Mouse (Mus musculus): ENCODE measurements around the gene Raly. TPM values are rescaled to one million over a fixed set of nuclear protein-coding genes. Genes with fewer than 3 reads are reported as not detected.

Raly gene
- polyA plus RNA-seq, 1 experiment from 2014 or later: 66.8 TPM

DNA sequence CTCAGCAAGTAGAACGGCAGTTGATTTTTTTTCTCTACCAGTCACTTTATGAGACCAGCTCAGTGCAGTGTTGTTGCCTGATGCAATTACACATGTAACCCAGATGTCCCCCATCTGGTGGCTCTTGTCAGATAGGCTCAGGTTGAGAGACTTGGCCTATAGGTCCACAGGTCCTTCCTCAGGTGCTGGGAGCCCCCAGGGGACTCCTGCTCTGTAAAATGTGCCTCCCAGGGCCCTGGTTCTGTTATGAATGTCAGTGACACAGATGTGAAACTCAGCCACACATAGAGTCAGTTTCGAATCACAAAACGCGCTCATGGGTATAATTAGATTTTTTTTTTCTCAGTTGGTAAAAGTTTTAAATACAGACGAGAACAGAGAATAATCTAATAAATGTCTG lies 33.2 kb upstream of the Raly start:
- H3K9me3 ChIP-seq (ENCODE audit: control insufficient read depth, low read length): no peaks in the 10 kb centered on the region
- H3K36me3 ChIP-seq (ENCODE audit: control insufficient read depth, insufficient read depth, low read length): no peaks in the 10 kb centered on the region
- no peak overlapping the region for H3K27ac ChIP-seq (ENCODE audit: low read depth, low read length)
- H3K4me3 ChIP-seq (ENCODE audit: low read depth, low read length): no peak overlapping the region
- no peak for DNase-seq (ENCODE audit: low spot score, missing footprints)
- no peak overlapping the region for H3K9ac ChIP-seq (ENCODE audit: low read length)
- no peak overlapping the region for H3K4me2 ChIP-seq
- WGBS: 93% methylated on average over 5 of the region's 5 CpGs
- ATAC-seq (ENCODE audit: low FRiP score): no peak
- no peaks in the 10 kb centered on the region for H3K4me1 ChIP-seq (ENCODE audit: control insufficient read depth, insufficient read depth, low read length)
- no peaks in the 10 kb centered on the region for H3K27me3 ChIP-seq (ENCODE audit: control insufficient read depth, insufficient read depth, low read length)

DNA sequence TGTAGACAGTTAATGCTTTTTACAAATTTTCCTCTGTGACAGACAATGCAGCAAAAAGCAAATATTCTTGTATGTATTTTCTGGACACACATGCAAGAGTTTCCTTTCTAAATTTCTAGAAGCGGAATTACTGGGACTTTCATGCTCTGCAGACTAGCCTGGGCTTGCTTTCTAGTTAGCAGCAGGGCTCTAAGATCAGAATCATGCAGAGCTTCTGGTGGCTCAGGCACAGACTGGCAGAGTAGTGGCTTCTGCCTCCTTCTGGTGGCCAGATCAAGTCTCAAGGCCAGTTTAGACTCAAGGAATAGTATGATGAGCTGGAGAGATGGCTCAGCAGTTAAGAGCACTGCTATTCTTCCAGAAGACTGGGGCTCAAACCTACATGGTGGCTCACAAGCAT lies 32.4 kb upstream of the Raly start:
- H3K9ac ChIP-seq (ENCODE audit: low read length): no peak overlapping the region
- H3K27ac ChIP-seq (ENCODE audit: low read depth, low read length): no peak overlapping the region
- 88% methylated on average over 1 of the region's 1 CpGs for WGBS
- no peaks in the 10 kb centered on the region for H3K9me3 ChIP-seq (ENCODE audit: control insufficient read depth, low read length)
- H3K4me2 ChIP-seq: no peak overlapping the region
- H3K36me3 ChIP-seq (ENCODE audit: control insufficient read depth, insufficient read depth, low read length): no peaks in the 10 kb centered on the region
- no peak for DNase-seq (ENCODE audit: low spot score, missing footprints)
- H3K27me3 ChIP-seq (ENCODE audit: control insufficient read depth, insufficient read depth, low read length): no peaks in the 10 kb centered on the region
- no peaks in the 10 kb centered on the region for H3K4me1 ChIP-seq (ENCODE audit: control insufficient read depth, insufficient read depth, low read length)
- ATAC-seq (ENCODE audit: low FRiP score): no peak
- no peak overlapping the region for H3K4me3 ChIP-seq (ENCODE audit: low read depth, low read length)

DNA sequence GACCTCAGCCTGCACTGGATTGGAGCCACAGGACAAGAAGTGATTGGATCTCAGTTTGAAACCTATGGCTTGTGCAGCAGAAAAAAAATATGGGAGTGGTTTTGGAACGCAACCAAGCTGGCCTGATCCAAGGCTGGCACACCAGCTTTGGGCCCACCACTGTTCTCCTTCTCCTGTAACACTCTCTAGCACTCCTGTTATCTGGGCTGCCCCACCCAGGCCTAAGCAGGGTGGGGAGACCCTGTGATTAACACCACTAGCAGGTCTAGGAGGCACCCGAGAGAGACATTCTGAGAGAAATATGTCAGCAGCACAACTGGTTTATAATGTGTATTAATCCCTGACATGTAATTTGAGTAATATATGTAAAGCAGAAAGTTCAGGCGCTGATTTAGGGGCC lies 27.7 kb upstream of the Raly start:
- 90% methylated on average over 3 of the region's 3 CpGs for WGBS
- H3K9ac ChIP-seq (ENCODE audit: low read length): no peak overlapping the region
- H3K36me3 ChIP-seq (ENCODE audit: control insufficient read depth, insufficient read depth, low read length): no peaks in the 10 kb centered on the region
- H3K4me2 ChIP-seq: no peak overlapping the region
- H3K4me3 ChIP-seq (ENCODE audit: low read depth, low read length): no peak overlapping the region
- H3K27ac ChIP-seq (ENCODE audit: low read depth, low read length): no peak overlapping the region
- ATAC-seq (ENCODE audit: low FRiP score) (no peak), DNase-seq (ENCODE audit: low spot score, missing footprints) (no peak)
- H3K9me3 ChIP-seq (ENCODE audit: control insufficient read depth, low read length): no peaks in the 10 kb centered on the region
- no peaks in the 10 kb centered on the region for H3K27me3 ChIP-seq (ENCODE audit: control insufficient read depth, insufficient read depth, low read length)
- H3K4me1 ChIP-seq (ENCODE audit: control insufficient read depth, insufficient read depth, low read length): no peaks in the 10 kb centered on the region

DNA sequence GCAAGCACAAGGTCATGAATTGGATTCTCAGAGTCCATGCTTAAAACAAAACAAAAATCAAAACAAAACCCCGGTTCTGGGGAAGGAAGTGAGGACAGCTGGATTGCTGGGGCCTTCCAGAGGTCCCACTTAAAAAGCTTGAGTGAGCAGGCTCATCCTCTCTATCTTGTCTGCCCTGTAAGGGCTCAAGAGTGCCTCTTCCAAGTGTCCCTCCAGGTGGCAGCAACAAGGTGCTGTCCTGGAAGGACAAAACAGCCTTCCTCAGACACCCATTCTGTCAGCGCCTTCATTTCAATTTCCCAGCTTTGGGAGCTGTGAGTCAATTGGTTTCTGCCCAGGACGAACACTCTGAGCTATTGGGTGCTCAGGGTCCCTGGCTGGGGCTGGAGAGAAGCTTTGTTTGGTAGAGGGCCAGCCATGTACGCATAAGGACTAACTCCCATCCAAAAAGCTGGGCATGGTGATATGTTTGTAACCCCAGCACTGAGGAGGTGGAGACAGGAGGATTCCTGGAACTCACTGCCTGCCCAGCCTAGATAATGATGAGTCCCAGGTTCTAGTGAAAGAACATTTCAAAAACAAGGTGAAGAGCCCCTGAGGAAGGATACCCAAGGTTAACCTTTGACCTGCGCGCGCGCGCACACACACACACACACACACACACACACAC lies 25.9 kb upstream of the Raly start:
- ATAC-seq (ENCODE audit: low FRiP score): no peak
- WGBS: 81% methylated on average over 9 of the region's 9 CpGs
- H3K27ac ChIP-seq (ENCODE audit: low read depth, low read length): no peak overlapping the region

DNA sequence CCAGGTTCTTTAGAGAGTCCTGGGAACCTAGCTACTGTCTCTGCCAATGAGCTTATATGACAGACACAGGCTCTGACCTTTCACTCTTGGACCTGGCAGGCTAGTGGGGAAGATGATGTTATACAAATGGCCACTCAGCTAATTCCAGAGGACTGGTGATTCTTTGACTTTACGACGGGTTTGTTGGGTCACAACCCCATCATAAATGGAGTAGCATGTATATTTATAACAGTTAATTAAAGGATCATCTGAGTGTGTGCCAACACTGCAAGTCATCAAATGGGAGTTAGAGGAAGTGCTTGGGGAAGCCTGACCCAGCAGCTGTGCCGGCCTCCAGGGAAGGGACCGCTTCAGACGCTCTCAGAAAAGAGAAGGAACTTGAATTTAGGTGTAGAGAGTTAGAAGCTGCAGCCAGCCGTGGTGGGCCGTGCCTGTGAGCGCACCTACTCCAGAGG lies 25.3 kb upstream of the Raly start:
- no peaks in the 10 kb centered on the region for H3K36me3 ChIP-seq (ENCODE audit: control insufficient read depth, insufficient read depth, low read length)
- H3K9ac ChIP-seq (ENCODE audit: low read length): no peak overlapping the region
- ATAC-seq (ENCODE audit: low FRiP score) (no peak), DNase-seq (ENCODE audit: low spot score, missing footprints) (no peak)
- 79% methylated on average over 8 of the region's 8 CpGs for WGBS
- H3K4me1 ChIP-seq (ENCODE audit: control insufficient read depth, insufficient read depth, low read length): no peaks in the 10 kb centered on the region
- H3K4me3 ChIP-seq (ENCODE audit: low read depth, low read length): no peak overlapping the region
- H3K27ac ChIP-seq (ENCODE audit: low read depth, low read length): no peak overlapping the region
- H3K9me3 ChIP-seq (ENCODE audit: control insufficient read depth, low read length): no peaks in the 10 kb centered on the region
- no peaks in the 10 kb centered on the region for H3K27me3 ChIP-seq (ENCODE audit: control insufficient read depth, insufficient read depth, low read length)
- no peak overlapping the region for H3K4me2 ChIP-seq

More for the DNA sequence above, 25.9 kb upstream of the Raly start:
- no peaks in the 10 kb centered on the region for H3K27me3 ChIP-seq (ENCODE audit: control insufficient read depth, insufficient read depth, low read length)
- no peak for DNase-seq (ENCODE audit: low spot score, missing footprints)
- H3K36me3 ChIP-seq (ENCODE audit: control insufficient read depth, insufficient read depth, low read length): no peaks in the 10 kb centered on the region
- no peak overlapping the region for H3K4me2 ChIP-seq
- H3K9me3 ChIP-seq (ENCODE audit: control insufficient read depth, low read length): no peaks in the 10 kb centered on the region
- H3K4me3 ChIP-seq (ENCODE audit: low read depth, low read length): no peak overlapping the region
- H3K4me1 ChIP-seq (ENCODE audit: control insufficient read depth, insufficient read depth, low read length): no peaks in the 10 kb centered on the region
- no peak overlapping the region for H3K9ac ChIP-seq (ENCODE audit: low read length)

DNA sequence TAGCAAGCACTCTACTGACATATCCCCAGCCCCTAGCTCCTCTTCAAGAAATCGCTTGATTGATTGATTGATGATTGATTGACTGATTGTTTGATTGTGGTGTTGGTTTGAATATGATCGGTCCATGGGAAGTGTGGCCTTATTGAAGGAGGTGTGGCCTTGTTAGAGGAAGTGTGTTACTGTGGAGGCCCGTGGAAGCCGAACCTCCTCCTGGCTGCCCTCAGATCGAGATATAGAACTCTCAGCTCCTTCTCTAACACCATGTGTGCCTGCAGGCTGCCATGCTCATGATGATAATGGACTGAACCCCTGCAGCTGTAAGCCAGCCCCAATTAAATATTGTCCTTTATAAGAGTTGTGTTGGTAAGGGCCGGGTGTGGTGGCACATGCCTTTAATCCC lies 23.8 kb upstream of the Raly start:
- 85% methylated on average over 6 of the region's 6 CpGs for WGBS
- ATAC-seq (ENCODE audit: low FRiP score): no peak

DNA sequence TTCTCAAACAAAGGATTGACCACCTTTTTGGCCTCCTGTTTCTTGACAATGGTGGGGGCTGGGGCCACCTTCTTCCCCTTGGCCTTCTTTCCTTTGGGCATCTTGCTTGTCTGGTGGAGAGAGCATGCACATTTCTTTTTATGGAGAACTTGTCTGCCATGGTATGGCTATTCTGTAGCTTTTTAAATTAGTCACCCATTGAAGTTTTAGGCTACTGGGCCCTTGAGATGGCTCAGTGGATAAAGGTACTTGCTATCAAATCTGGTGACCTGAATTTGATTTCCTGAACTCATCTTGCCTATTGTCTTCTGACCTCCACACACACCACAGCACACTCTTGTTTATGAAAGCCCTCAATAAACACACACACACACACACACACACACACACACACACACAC lies 21.0 kb upstream of the Raly start, which contains the start of gene Gm14214:
Gene Gm14214, minus strand, starts transcription at position 101 of the 400 bp plus-strand sequence.
- no peak within 1 kb of the TSS for H3K9ac ChIP-seq (ENCODE audit: low read length)
- H3K27ac ChIP-seq (ENCODE audit: low read depth, low read length): no peak within 1 kb of the TSS
- H3K27me3 ChIP-seq (ENCODE audit: control insufficient read depth, insufficient read depth, low read length): no peaks in the 10 kb centered on the region
- DNase-seq (ENCODE audit: low spot score, missing footprints) (no peak), ATAC-seq (ENCODE audit: low FRiP score) (no peak)
- no peak within 1 kb of the TSS for H3K4me2 ChIP-seq
- no peak within 1 kb of the TSS for H3K4me3 ChIP-seq (ENCODE audit: low read depth, low read length)
- H3K9me3 ChIP-seq (ENCODE audit: control insufficient read depth, low read length): no peaks in the 10 kb centered on the region
- no peaks in the 10 kb centered on the region for H3K4me1 ChIP-seq (ENCODE audit: control insufficient read depth, insufficient read depth, low read length)
- no peaks in the 10 kb centered on the region for H3K36me3 ChIP-seq (ENCODE audit: control insufficient read depth, insufficient read depth, low read length)

More for the DNA sequence above, 23.8 kb upstream of the Raly start:
- Histone ChIP-seq H3K4me1 (ENCODE audit: control insufficient read depth, insufficient read depth, low read length) (no peaks in the 10 kb centered on the region), H3K9me3 (ENCODE audit: control insufficient read depth, low read length) (no peaks in the 10 kb centered on the region), H3K27ac (ENCODE audit: low read depth, low read length) (no peak overlapping the region), H3K4me2 (no peak overlapping the region), H3K4me3 (ENCODE audit: low read depth, low read length) (no peak overlapping the region), H3K27me3 (ENCODE audit: control insufficient read depth, insufficient read depth, low read length) (no peaks in the 10 kb centered on the region), H3K9ac (ENCODE audit: low read length) (no peak overlapping the region), H3K36me3 (ENCODE audit: control insufficient read depth, insufficient read depth, low read length) (no peaks in the 10 kb centered on the region)
- no peak for DNase-seq (ENCODE audit: low spot score, missing footprints)

DNA sequence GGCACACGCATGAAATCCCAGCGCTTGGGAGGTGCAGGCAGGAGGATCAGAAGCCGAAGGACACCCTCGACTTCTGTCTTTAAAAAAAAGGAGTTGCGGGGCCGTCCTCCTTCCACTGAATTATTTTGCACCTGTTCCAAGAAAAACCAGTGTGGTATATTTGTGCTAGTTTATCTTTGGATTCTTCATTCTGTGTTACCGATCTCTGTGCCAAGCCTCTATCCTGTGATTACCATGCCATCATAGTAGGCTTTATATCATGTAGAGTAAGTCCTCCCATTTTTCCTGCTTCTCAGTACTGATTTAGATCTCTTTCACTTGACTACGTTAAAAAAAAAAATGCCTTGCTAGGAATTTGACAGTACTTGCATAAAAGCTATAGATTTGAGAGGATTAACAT lies 19.3 kb upstream of the Raly start:
- Histone ChIP-seq H3K9ac (ENCODE audit: low read length) (no peak overlapping the region), H3K4me1 (ENCODE audit: control insufficient read depth, insufficient read depth, low read length) (no peaks in the 10 kb centered on the region), H3K27ac (ENCODE audit: low read depth, low read length) (no peak overlapping the region), H3K36me3 (ENCODE audit: control insufficient read depth, insufficient read depth, low read length) (no peaks in the 10 kb centered on the region), H3K27me3 (ENCODE audit: control insufficient read depth, insufficient read depth, low read length) (no peaks in the 10 kb centered on the region), H3K4me3 (ENCODE audit: low read depth, low read length) (no peak overlapping the region), H3K4me2 (no peak overlapping the region), H3K9me3 (ENCODE audit: control insufficient read depth, low read length) (no peaks in the 10 kb centered on the region)
- DNase-seq (ENCODE audit: low spot score, missing footprints): no peak
- no peak for ATAC-seq (ENCODE audit: low FRiP score)
- 83% methylated on average over 8 of the region's 8 CpGs for WGBS

DNA sequence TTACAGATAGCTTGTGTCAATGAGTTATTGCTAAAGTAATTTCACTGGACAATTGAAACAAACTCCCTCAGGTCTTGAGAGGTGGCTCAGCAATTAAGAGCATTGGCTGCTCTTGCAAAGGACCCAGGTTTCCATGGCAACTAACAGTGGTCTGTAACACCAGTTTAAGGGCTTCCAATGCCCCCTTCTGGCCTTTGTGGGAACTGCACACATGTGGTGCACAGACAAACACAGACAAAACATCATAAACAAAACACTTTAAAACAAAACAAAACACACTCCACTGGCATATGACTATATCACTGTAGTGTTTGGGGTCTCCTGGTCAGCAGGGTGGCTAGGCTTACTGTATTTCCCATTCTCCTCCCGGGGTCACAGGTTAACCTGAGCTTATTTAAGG lies 16.9 kb upstream of the Raly start:
- no peaks in the 10 kb centered on the region for H3K27me3 ChIP-seq (ENCODE audit: control insufficient read depth, insufficient read depth, low read length)
- H3K4me3 ChIP-seq (ENCODE audit: low read depth, low read length): no peak overlapping the region
- ATAC-seq (ENCODE audit: low FRiP score): no peak
- no peak overlapping the region for H3K4me2 ChIP-seq
- H3K9ac ChIP-seq (ENCODE audit: low read length): no peak overlapping the region
- no peaks in the 10 kb centered on the region for H3K9me3 ChIP-seq (ENCODE audit: control insufficient read depth, low read length)
- WGBS: 81% methylated on average over 1 of the region's 1 CpGs
- no peaks in the 10 kb centered on the region for H3K36me3 ChIP-seq (ENCODE audit: control insufficient read depth, insufficient read depth, low read length)
- no peak overlapping the region for H3K27ac ChIP-seq (ENCODE audit: low read depth, low read length)
- no peaks in the 10 kb centered on the region for H3K4me1 ChIP-seq (ENCODE audit: control insufficient read depth, insufficient read depth, low read length)
- DNase-seq (ENCODE audit: low spot score, missing footprints): peak; percentile 91

Measured in midbrain, embryonic 11.5 days (tissue).